Mouse (Mus musculus) spleen, adult 10 weeks (tissue): Measurements from ENCODE around the gene Lhpp. TPM values are rescaled to one million over a fixed set of nuclear protein-coding genes. Genes with fewer than 3 reads are reported as not detected.

Experiments used
- polyA plus RNA-seq: library from polyadenylated mRNA; stranded (reverse); fragments of 350-450 nt; fragmentation: Illumina TruSeq; extraction: RNeasy Lipid Tissue Mini Kit (QIAGEN cat#74804); gene quantifications from one replicate; pipeline ENCODE4 v1.2.3, GENCODE M21; 2015; ENCODE audit warnings: low replicate concordance; ENCODE audit not compliant: insufficient read depth

Lhpp gene
- 5.9 TPM for polyA plus RNA-seq

DNA sequence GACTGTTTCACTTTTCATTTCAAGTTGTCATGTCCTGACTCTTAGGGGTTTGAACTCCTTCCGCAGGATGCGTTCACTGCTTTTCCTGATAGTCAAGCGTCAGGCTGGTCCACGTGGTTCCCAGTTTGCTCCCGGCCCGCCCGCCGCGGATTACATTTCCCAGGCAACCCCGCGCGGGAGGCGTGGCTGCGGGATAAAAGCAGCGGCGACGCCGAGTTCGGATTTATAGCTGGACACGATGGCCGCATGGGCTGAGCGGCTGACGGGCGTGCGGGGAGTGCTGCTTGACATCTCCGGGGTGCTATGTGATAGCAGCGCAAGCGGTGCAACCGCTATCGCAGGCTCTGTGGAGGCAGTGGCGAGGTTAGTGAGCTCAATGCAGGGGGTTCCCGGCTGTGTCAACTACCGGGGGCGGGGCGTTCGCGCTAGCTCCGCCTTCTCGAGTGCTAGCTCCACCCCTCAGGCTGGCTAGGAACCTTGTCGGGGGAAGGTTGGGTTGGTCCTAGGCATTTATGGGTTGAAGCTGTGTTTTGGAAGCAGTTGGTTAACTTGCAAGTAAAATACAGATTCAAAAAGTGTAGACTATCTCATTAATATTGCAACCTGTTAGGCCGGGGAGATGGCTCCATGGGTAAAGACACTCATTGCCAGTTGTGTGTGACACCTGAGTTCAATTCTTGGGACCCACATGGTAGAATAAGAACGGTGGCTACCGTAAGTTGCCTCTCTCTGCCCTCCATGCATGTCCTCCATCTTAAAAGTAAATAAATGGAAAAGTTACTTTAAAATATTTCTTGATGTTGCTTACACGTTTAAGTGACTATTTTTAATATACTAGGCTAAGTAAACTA, at the start of gene Lhpp:
Gene Lhpp, plus strand, starts transcription at position 171 of the 851 bp plus-strand sequence.

DNA sequence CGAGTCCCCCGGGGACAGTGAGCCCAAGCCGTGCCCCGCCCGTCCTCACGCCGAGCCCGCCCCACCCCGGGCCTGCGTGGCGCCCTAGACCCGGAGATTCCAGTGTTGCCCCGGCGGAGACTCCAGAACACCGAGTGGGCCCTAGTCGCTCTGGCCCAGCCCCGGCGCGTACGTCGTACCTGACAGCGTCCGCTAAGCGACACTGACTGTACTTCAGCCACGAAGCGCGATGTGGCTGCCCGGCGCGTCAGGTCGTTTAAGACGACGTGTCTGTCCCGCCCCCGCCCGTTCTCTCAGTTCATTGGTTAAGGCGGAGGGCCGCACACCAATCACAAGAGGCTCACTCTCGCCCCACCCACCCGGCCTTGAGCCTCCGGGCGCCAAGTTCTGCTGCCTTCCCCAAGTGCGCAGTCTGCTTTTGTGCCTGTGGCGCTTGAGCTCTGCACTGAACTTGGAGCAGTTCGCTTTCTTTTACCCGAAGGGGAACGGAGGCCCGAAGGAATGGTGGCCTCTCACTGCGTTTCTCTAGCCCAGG, 34.3 kb upstream of the Lhpp start, which contains the start of gene Oat:
Gene Oat, minus strand, starts transcription at position 283 of the 535 bp plus-strand sequence.

DNA sequence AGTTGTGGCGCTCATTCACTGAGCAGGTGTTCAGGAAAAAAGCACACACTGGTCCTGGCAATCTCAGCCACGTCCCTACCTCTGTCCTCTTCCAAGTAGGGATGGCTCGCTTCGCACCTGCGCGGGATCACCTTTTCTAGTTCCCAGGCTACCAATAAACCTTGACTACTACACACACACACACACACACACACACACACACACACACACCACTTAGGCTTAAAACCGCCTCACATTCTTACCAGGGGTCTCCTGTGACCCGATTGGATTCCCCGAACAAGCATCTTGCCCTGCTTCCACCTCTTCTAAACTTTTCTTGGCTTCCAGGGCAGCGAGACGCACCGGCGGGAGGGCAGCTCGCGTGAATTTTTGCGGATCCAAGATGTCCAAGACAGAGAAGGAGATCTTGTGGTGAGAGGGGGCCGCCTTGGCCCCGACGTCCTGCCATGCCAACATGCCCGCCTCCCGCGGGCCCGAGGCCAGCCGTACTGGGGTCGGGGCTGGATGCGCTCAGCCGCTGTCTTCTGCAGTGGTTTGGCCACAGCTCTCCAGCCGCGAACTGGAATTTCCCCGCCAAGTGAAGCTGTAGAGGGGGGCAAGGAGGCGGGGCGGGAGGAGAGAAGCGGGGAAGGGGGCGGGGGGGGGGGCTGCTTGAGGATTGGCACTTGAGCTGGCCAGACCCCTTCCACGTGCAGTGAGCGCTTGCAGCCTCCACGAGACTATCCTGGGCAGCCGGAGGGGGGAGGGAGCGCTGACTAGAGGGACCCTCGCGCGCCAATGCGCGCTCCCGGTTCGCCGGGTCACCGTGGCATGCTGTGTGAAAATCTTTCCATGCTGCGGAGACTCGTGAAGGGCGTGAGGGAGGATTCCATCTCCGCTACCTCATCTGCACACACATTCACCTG, 11.1 kb upstream of the Lhpp start, which contains the start of gene Nkx1-2:
Gene Nkx1-2, minus strand, starts transcription at position 567 of the 905 bp plus-strand sequence.

Other genes with a start within 250 kb of the Lhpp start
- 113 TPM for gene Oat, start 34.2 kb upstream of the Lhpp start, polyA plus RNA-seq
- 0.14 TPM for gene Nkx1-2, start 11.0 kb upstream of the Lhpp start, polyA plus RNA-seq
- 28.2 TPM for gene Fam53b, start 203.2 kb downstream of the Lhpp start, polyA plus RNA-seq
- 36.0 TPM for gene Eef1akmt2, start 242.0 kb downstream of the Lhpp start, polyA plus RNA-seq
- gene Abraxas2, start 248.6 kb downstream of the Lhpp start, polyA plus RNA-seq = 47.0 TPM